Mouse (Mus musculus) liver, embryonic 11.5 days (tissue): ENCODE measurements around the gene Dusp10. TPM values are rescaled to one million over a fixed set of nuclear protein-coding genes. Genes with fewer than 3 reads are reported as not detected.

ENCODE experiments used
- ATAC-seq: fragments of 200-750 bp; cut with Nextera tagmentation; replicated peaks from 2 replicates; pipeline ENCODE4 v1.8.0; 2017; ENCODE audit warnings: moderate number of reproducible peaks, mild to moderate bottlenecking, moderate TSS enrichment, moderate library complexity; ENCODE audit not compliant: low FRiP score
- DNase-seq: peaks from one replicate; pipeline ENCODE4 v3.0.0-alpha.2; 2017; ENCODE audit warnings: low spot score
- H3K27ac ChIP-seq: fragments of 300-500 bp; sonication (generic); 2 replicates; pipeline ENCODE4 v1.5.1; 2014; ENCODE audit warnings: mild to moderate bottlenecking, low read depth, low read length, control low read depth
- H3K27me3 ChIP-seq: fragments of 300-500 bp; sonication (generic); replicated peaks from 2 replicates; pipeline ENCODE4 v1.6.1; 2014; ENCODE audit warnings: low read length, mixed read lengths; ENCODE audit not compliant: control insufficient read depth, insufficient read depth
- H3K36me3 ChIP-seq: fragments of 300-500 bp; sonication (generic); 2 replicates; pipeline ENCODE4 v1.6.1; 2014; ENCODE audit warnings: mild to moderate bottlenecking, low read length, moderate library complexity, mixed read lengths; ENCODE audit not compliant: control insufficient read depth, insufficient read depth
- H3K4me1 ChIP-seq: fragments of 300-500 bp; sonication (generic); replicated peaks from 2 replicates; pipeline ENCODE4 v1.6.1; 2014; ENCODE audit warnings: low read length, mixed read lengths; ENCODE audit not compliant: control insufficient read depth, insufficient read depth
- H3K4me2 ChIP-seq: fragments of 300-500 bp; sonication (generic); 2 replicates; pipeline ENCODE4 v1.6.1; 2014; ENCODE audit warnings: mild to moderate bottlenecking, control low read depth, moderate library complexity
- H3K4me3 ChIP-seq: fragments of 300-500 bp; sonication (generic); 2 replicates; pipeline ENCODE4 v1.5.1; 2014; ENCODE audit warnings: low read depth, low read length, control low read depth
- H3K9ac ChIP-seq: fragments of 300-500 bp; sonication (generic); 2 replicates; pipeline ENCODE4 v1.6.1; 2014; ENCODE audit warnings: low read depth, low read length, control low read depth
- H3K9me3 ChIP-seq: fragments of 300-500 bp; sonication (generic); 2 replicates; pipeline ENCODE4 v1.6.1; 2016; ENCODE audit warnings: low read length, inconsistent platforms, mixed read lengths; ENCODE audit not compliant: control insufficient read depth
- WGBS: fragments of 180-500 bp; shearing (Covaris S2); extraction: QIAGEN DNeasy Blood & Tissue Kit; methylation state at CpG from one replicate; pipeline ENCODE4 v1.1.7; 2014; 5-methylcytosine and 5-hydroxymethylcytosine counted together
- polyA plus RNA-seq: library from polyadenylated mRNA; unstranded; fragments of >200 nt; fragmentation: Nextera tagmentation; extraction: Ambion mirVana; gene quantifications from 2 replicates; pipeline ENCODE4 v1.2.1, GENCODE M21; 2014

Dusp10 gene
- polyA plus RNA-seq, 1 experiment from 2014 or later = 5.4 TPM

DNA sequence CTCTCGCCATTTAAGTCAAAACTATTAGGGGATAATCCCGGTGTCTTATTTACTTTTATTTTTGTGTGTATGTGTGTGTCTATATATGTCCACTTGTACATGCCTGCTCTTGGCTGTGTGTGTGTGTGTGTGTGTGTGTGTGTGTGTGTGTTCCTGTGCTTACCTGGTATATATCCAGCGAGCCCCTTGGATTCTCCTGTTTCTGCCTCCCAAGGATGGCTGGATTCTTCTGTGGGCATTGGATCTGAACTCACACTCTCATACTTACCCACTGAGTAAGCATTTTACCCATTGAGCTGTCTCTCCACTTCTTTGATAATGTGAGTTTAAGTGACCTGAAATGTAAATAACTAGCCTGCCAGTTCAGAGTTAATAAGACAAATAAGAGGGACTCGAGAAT, 40.6 kb downstream of the Dusp10 start:
- Histone ChIP-seq H3K27me3 (no peaks in the 10 kb centered on the region), H3K4me3 (no peak overlapping the region), H3K9ac (no peak overlapping the region), H3K36me3 (no peaks in the 10 kb centered on the region), H3K27ac (no peak overlapping the region), H3K4me1 (peaks cover 8% of the 10 kb centered on the region), H3K9me3 (no peaks in the 10 kb centered on the region), H3K4me2 (no peak overlapping the region)
- ATAC-seq (no peak), DNase-seq (no peak)
- 81% methylated on average over 4 of the region's 4 CpGs for WGBS

DNA sequence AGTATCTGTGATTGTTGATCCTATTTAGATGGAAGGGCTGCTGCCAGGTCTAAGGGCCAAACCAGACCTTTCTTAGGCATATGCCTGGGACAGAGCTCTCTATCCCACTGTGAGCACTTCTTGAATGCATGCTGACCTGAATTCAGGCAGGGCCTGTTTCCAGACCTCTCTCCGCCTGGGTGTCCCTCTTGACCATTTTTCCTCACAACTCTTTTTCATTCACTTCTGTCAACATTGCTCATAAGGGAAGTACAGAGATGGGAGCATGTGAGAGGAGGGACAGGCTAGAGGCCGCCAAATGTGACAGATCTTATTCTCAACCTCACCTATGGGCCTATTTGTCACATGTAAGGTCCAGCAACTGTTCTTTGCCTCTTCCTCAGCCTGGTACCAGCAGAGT, 41.1 kb downstream of the Dusp10 start:
- Histone ChIP-seq H3K36me3 (no peaks in the 10 kb centered on the region), H3K9me3 (no peaks in the 10 kb centered on the region), H3K27ac (no peak overlapping the region), H3K4me1 (peaks cover 8% of the 10 kb centered on the region), H3K4me2 (no peak overlapping the region), H3K9ac (no peak overlapping the region), H3K4me3 (no peak overlapping the region), H3K27me3 (no peaks in the 10 kb centered on the region)
- WGBS = 78% methylated on average over 2 of the region's 2 CpGs
- DNase-seq (no peak), ATAC-seq (no peak)

DNA sequence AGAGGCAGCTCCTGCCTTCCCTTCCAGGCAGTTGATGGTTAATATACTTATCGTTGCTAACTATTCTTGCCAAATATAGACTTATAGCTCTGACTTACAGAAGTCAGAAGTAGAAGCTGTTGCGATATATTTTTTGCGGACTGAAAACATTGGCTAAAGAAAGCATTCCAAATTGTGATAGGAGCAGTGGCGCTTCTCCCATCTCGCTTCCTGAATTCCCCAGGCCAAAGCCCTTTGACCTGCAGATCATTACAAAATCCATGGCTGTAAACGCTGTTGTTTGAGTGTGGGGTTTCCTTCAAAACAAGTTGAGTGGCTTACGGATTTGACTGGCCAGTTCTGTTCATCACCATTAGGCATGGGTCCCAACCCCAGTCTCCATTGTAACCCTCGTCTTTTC, 45.1 kb downstream of the Dusp10 start:
- H3K27ac ChIP-seq = no peak overlapping the region
- no peak overlapping the region for H3K4me2 ChIP-seq
- H3K4me1 ChIP-seq = peaks cover 4% of the 10 kb centered on the region; the same call in 1 of the 2 replicates
- no peaks in the 10 kb centered on the region for H3K9me3 ChIP-seq
- no peaks in the 10 kb centered on the region for H3K27me3 ChIP-seq
- 78% methylated on average over 8 of the region's 8 CpGs for WGBS
- ATAC-seq (no peak), DNase-seq (no peak)
- H3K9ac ChIP-seq = no peak overlapping the region
- no peaks in the 10 kb centered on the region for H3K36me3 ChIP-seq
- H3K4me3 ChIP-seq = no peak overlapping the region

DNA sequence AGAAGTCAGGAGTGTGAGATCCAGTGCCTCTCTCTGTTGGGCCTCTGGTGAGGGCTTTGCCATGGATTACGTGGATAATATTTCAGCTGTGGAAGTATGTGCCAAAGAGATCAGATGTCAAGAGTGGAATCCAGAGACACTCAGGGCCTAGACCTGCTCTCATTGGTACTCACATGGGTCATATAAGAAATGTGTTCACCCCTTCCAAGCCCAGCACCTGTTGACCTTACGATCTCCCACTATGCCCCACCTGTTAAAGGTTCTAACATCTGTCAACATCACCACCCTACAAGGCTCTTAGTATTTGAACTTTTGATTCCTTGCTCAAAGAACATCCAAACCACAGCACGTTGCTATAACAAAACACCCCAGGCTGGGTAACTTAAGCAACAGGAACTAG, 46.7 kb downstream of the Dusp10 start:
- Histone ChIP-seq H3K27ac (no peak overlapping the region), H3K9ac (no peak overlapping the region)
- WGBS = 89% methylated on average over 3 of the region's 3 CpGs

DNA sequence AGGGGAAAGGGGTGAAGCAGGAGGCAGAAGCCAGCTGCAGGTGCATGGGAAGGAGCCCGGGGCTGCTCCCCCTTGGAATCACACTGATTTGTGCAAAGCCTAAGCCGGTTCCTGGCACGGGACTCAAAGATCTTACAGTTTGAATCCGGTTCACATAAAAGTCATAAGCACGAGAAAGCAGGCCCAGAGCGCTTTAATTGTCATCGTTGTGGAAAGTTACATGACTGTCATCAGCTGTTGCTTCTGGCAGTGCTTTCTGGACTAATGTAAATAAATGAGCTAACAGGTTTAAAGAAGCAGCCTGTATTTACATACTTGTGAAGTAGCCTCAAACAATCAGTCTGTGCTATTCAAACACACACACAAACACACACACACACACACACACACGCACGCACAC, 47.3 kb downstream of the Dusp10 start:
- WGBS = 80% methylated on average over 9 of the region's 9 CpGs
- H3K9me3 ChIP-seq = no peaks in the 10 kb centered on the region
- H3K4me3 ChIP-seq = no peak overlapping the region
- H3K9ac ChIP-seq = no peak overlapping the region
- no peaks in the 10 kb centered on the region for H3K27me3 ChIP-seq
- H3K27ac ChIP-seq = no peak overlapping the region
- peaks cover 4% of the 10 kb centered on the region; the same call in 1 of the 2 replicates for H3K4me1 ChIP-seq
- no peak for ATAC-seq
- no peak overlapping the region for H3K4me2 ChIP-seq
- no peaks in the 10 kb centered on the region for H3K36me3 ChIP-seq
- DNase-seq = no peak

More for the DNA sequence above, 46.7 kb downstream of the Dusp10 start:
- Histone ChIP-seq H3K4me2 (no peak overlapping the region), H3K4me1 (peaks cover 4% of the 10 kb centered on the region; the same call in 1 of the 2 replicates), H3K4me3 (no peak overlapping the region), H3K9me3 (no peaks in the 10 kb centered on the region), H3K27me3 (no peaks in the 10 kb centered on the region), H3K36me3 (no peaks in the 10 kb centered on the region)
- ATAC-seq = no peak
- no peak for DNase-seq

DNA sequence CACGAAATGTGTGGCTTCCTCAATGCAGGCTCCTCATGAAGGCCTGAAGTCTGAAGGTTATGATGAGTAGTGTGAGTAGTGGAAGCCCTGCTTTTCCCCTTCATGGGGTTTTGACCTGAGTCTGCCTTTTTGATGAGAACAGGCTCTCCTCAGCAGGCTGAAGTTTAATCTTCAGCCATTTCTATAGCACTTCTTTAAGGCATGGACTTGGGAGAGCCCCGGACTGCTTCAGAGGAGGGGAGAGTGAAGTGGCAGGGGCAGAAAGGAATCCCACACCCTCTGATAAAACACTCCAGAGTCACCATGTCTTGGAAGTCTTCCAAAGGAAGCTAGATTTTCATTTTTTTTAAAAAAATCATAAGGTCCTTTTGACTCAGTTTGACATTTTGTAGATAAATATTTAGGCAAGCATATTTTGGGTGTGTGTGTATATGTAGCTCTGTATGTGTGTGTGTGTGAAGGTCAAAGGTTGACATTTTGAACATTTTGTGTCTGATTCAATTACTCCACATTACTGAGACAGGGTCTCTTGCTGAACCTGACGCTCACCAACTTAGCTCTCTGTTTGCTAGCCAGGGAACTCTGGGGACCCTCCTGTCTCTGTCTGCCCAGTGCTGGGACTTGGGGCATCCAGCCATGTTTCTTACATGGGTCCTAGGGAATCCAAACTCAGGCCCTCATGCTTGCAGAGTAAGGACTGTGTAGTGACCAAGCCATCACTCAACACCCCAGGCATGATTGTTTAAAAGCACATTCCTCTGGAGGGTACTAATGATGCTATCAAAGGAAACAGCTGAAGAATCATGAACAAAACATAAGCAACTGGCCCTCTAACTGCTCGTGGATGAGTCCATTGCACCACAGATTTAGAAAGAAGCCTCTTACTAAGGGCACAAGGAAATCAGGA, 48.0 kb downstream of the Dusp10 start:
- no peak overlapping the region for H3K4me2 ChIP-seq
- WGBS = 61% methylated on average over 4 of the region's 4 CpGs
- no peak overlapping the region for H3K27ac ChIP-seq
- ATAC-seq (no peak), DNase-seq (no peak)
- H3K4me3 ChIP-seq = no peak overlapping the region
- no peaks in the 10 kb centered on the region for H3K27me3 ChIP-seq
- H3K9ac ChIP-seq = no peak overlapping the region
- H3K36me3 ChIP-seq = no peaks in the 10 kb centered on the region
- H3K9me3 ChIP-seq = no peaks in the 10 kb centered on the region
- H3K4me1 ChIP-seq = peaks cover 4% of the 10 kb centered on the region; the same call in 1 of the 2 replicates

DNA sequence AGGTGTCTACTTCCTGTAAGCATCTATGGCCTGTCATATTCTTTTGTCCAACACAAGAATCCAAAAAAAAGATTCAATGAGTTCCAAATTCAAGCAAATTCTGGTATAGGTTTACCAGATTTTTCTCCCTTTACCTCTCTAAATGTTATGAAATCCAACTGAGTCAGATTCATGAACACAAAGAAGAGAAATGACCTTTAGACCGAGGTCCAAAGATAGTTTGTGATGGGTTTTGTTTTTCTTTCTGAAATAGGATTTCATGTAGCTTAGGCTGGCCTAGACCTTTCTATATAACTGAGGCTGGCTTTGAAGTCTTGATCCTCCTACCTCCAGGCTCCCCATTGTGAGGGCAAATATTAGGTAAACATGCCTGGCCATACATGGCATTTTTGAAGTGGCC, 48.8 kb downstream of the Dusp10 start:
- DNase-seq (no peak), ATAC-seq (no peak)
- Histone ChIP-seq H3K9ac (no peak overlapping the region), H3K4me3 (no peak overlapping the region), H3K9me3 (no peaks in the 10 kb centered on the region), H3K36me3 (no peaks in the 10 kb centered on the region), H3K4me2 (no peak overlapping the region), H3K4me1 (peaks cover 4% of the 10 kb centered on the region; the same call in 1 of the 2 replicates), H3K27me3 (no peaks in the 10 kb centered on the region), H3K27ac (no peak overlapping the region)
- WGBS = 80% methylated on average over 1 of the region's 1 CpGs

DNA sequence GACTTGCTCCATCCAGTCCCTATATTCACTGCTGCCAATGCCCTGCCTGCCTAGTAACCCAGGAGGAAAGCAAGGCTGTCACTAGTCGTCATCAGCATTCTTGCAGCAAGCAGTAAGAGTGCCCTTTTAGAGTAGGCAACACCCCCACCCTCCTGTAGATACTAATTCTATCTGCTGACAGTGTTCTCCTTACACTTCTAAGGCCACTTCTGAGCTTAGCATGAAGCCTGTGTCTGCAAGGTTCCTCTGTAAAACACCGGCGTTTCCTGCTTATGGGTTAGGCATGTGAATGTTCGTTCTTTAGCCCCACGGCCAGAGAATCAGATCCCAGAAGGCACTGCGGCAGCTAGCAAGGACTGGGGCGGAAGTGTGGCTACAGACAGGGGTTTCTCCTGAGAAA, 51.2 kb downstream of the Dusp10 start:
- no peak for DNase-seq
- no peak for ATAC-seq
- 69% methylated on average over 7 of the region's 7 CpGs for WGBS

More for the DNA sequence above, 51.2 kb downstream of the Dusp10 start:
- H3K27me3 ChIP-seq = no peaks in the 10 kb centered on the region
- peaks cover 4% of the 10 kb centered on the region; the same call in 1 of the 2 replicates for H3K36me3 ChIP-seq
- H3K27ac ChIP-seq = no peak overlapping the region
- H3K4me1 ChIP-seq = peaks cover 8% of the 10 kb centered on the region; the same call in 1 of the 2 replicates
- H3K9me3 ChIP-seq = no peaks in the 10 kb centered on the region
- no peak overlapping the region for H3K4me2 ChIP-seq
- H3K9ac ChIP-seq = no peak overlapping the region
- no peak overlapping the region for H3K4me3 ChIP-seq
